Mouse (Mus musculus): Measurements from ENCODE around the gene Cyp2b10. TPM values are rescaled to one million over a fixed set of nuclear protein-coding genes. Genes with fewer than 3 reads are reported as not detected.
A peak's percentile ranks its signal among the peaks of the same experiment; 100 is the strongest.
"Not testable (repeated sequence)": the region's sequence is repeated elsewhere in the genome, so short reads cannot be mapped to it uniquely, and the experiment has no call there.

Gene Cyp2b10
- total and polyA plus RNA-seq, 2 experiments, result 78.3 to 95.3 TPM

DNA sequence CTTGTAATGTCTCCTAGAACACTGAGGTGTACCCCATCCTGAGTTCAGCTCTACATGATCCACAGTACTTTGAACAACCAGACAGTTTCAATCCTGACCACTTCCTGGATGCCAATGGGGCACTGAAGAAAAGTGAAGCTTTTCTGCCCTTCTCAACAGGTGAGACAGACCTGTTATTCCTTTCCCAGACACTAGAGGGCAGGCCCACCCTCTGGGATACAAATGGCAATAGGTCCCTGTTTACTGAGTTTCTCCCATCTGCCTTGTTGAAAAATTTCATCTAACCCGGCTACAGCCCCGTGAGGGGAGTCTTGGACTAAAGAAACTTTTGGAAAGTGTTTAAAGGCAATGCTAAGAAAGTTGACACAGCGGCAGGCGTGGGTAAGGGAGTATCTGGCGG, 19.9 kb downstream of the Cyp2b10 start:
- not testable (repeated sequence) for H3K36me3 ChIP-seq (ENCODE audit: control insufficient read depth, insufficient read depth, low read length); H3K27me3 ChIP-seq (ENCODE audit: control insufficient read depth, insufficient read depth, low read length); H3K4me3 ChIP-seq (ENCODE audit: insufficient read depth, low read depth, low read length); H3K9ac ChIP-seq (ENCODE audit: low read depth, low read length); H3K27ac ChIP-seq (replicated peaks; ENCODE audit: insufficient read depth, low read depth, low read length); H3K79me2 ChIP-seq (ENCODE audit: control insufficient read depth, insufficient read depth, low read length); DNase-seq (ENCODE audit: extremely low read depth, low read depth, low spot score); H3K4me1 ChIP-seq (ENCODE audit: control insufficient read depth, insufficient read depth, low read length)
- 51% methylated on average over 5 of the region's 5 CpGs for WGBS
- peak; percentile 31 for TF ChIP-seq CTCF (IDR thresholded peaks at IDR 0.05; ENCODE audit: low read depth, low read length)

DNA sequence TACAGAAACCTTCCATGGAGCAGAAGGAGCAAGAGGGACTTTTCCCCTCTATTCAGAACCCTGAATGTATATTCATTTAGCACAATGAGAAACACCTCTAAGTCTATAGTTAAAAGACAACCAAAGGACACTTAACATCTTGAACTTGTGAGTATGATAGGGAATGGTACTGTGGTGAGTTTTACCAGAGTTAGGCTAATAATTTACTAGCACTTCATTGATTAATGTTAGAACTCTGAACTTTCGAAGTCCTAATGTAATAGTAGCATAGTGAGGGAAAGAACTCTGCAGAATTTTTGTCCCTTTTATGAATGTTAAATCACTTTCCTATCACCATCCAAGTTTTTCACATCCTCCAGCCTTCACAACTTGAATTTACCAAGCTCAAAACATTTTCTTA, 22.0 kb downstream of the Cyp2b10 start:
- Histone ChIP-seq H3K36me3 (ENCODE audit: control insufficient read depth, insufficient read depth, low read length) (no peaks in the 10 kb centered on the region), H3K9ac (ENCODE audit: low read depth, low read length) (no peak overlapping the region), H3K4me3 (ENCODE audit: insufficient read depth, low read depth, low read length) (no peak overlapping the region), H3K27ac (replicated peaks; ENCODE audit: insufficient read depth, low read depth, low read length) (no peak overlapping the region), H3K4me1 (ENCODE audit: control insufficient read depth, insufficient read depth, low read length) (no peaks in the 10 kb centered on the region; the same call in 1 of the 2 replicates), H3K79me2 (ENCODE audit: control insufficient read depth, insufficient read depth, low read length) (no peaks in the 10 kb centered on the region), H3K27me3 (ENCODE audit: control insufficient read depth, insufficient read depth, low read length) (peaks cover 7% of the 10 kb centered on the region)
- peak; percentile 92 for DNase-seq (ENCODE audit: extremely low read depth, low read depth, low spot score)
- 20% methylated on average over 1 of the region's 1 CpGs for WGBS
- no peak for TF ChIP-seq CTCF (IDR thresholded peaks at IDR 0.05; ENCODE audit: low read depth, low read length)
- no peak for TF ChIP-seq POLR2A (IDR thresholded peaks at IDR 0.05; ENCODE audit: extremely low read depth, insufficient read depth, low read length)

DNA sequence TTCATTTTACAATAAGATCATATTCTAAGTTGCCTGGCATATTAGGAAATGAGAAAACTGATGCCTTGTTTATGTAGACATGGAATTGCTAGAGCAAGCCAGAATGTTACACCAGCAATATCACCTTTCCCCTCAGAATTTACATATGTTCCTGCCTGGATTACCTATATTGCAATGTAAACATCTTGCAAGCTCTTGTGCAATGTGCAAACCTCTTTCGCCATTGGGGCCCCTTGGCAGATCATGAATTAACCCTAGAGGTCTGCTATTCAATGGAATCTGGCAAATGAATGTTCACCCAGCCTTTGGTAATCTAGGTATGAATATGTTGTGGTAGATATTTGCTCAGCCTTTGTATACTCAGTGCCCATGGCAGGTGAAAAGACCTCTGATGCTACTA, 47.9 kb downstream of the Cyp2b10 start:
- Histone ChIP-seq H3K4me3 (ENCODE audit: insufficient read depth, low read depth, low read length) (no peak overlapping the region), H3K4me1 (ENCODE audit: control insufficient read depth, insufficient read depth, low read length) (no peaks in the 10 kb centered on the region), H3K79me2 (ENCODE audit: control insufficient read depth, insufficient read depth, low read length) (no peaks in the 10 kb centered on the region), H3K27ac (replicated peaks; ENCODE audit: insufficient read depth, low read depth, low read length) (no peak overlapping the region), H3K27me3 (ENCODE audit: control insufficient read depth, insufficient read depth, low read length) (peaks cover 4% of the 10 kb centered on the region; the same call in 1 of the 2 replicates), H3K36me3 (ENCODE audit: control insufficient read depth, insufficient read depth, low read length) (no peaks in the 10 kb centered on the region), H3K9ac (ENCODE audit: low read depth, low read length) (no peak overlapping the region)
- no peak for DNase-seq (ENCODE audit: extremely low read depth, low read depth, low spot score)
- TF ChIP-seq CTCF (IDR thresholded peaks at IDR 0.05; ENCODE audit: low read depth, low read length), result no peak
- no peak for TF ChIP-seq POLR2A (IDR thresholded peaks at IDR 0.05; ENCODE audit: extremely low read depth, insufficient read depth, low read length)
- 45% methylated on average over 1 of the region's 1 CpGs for WGBS

Other genes starting within 250 kb of the Cyp2b10 start
- 273 and 293 TPM in 2 replicates for gene Bckdha, start 238.6 kb upstream of the Cyp2b10 start, total RNA-seq (2014; rRNA removed)
- gene Bckdha, start 238.6 kb upstream of the Cyp2b10 start, polyA plus RNA-seq (2012; rRNA removed), result 521 and 573 TPM in 2 replicates
- gene Exosc5, start 238.5 kb upstream of the Cyp2b10 start, total RNA-seq (2014; rRNA removed), result 30.4 and 32.1 TPM in 2 replicates
- gene Exosc5, start 238.5 kb upstream of the Cyp2b10 start, polyA plus RNA-seq (2012; rRNA removed), result 70.3 and 75.1 TPM in 2 replicates
- gene Tmem91, start 222.5 kb upstream of the Cyp2b10 start, total RNA-seq (2014; rRNA removed), result not detected in 2 replicates
- not detected in 2 replicates for gene Tmem91, start 222.5 kb upstream of the Cyp2b10 start, polyA plus RNA-seq (2012; rRNA removed)
- gene B9d2, start 216.8 kb upstream of the Cyp2b10 start, total RNA-seq (2014; rRNA removed), result 4.2 and 6.8 TPM in 2 replicates
- gene B9d2, start 216.8 kb upstream of the Cyp2b10 start, polyA plus RNA-seq (2012; rRNA removed), result 21.0 and 22.5 TPM in 2 replicates
- 1.8 and 5.6 TPM in 2 replicates for gene Tgfb1, start 210.6 kb upstream of the Cyp2b10 start, total RNA-seq (2014; rRNA removed)
- 4.8 and 6.8 TPM in 2 replicates for gene Tgfb1, start 210.6 kb upstream of the Cyp2b10 start, polyA plus RNA-seq (2012; rRNA removed)
- 6.8 and 10.7 TPM in 2 replicates for gene Ccdc97, start 178.5 kb upstream of the Cyp2b10 start, total RNA-seq (2014; rRNA removed)
- 34.1 and 38.4 TPM in 2 replicates for gene Ccdc97, start 178.5 kb upstream of the Cyp2b10 start, polyA plus RNA-seq (2012; rRNA removed)
- gene Hnrnpul1, start 142.9 kb upstream of the Cyp2b10 start, total RNA-seq (2014; rRNA removed), result 30.0 and 32.7 TPM in 2 replicates
- 21.7 and 23.3 TPM in 2 replicates for gene Hnrnpul1, start 142.9 kb upstream of the Cyp2b10 start, polyA plus RNA-seq (2012; rRNA removed)
- gene Axl, start 108.9 kb upstream of the Cyp2b10 start, total RNA-seq (2014; rRNA removed), result 12.4 and 18.0 TPM in 2 replicates
- gene Axl, start 108.9 kb upstream of the Cyp2b10 start, polyA plus RNA-seq (2012; rRNA removed), result 6.3 and 11.4 TPM in 2 replicates
- gene Cyp2s1, start 80.7 kb upstream of the Cyp2b10 start, total RNA-seq (2014; rRNA removed), result 0.13 and 0.28 TPM in 2 replicates
- gene Cyp2s1, start 80.7 kb upstream of the Cyp2b10 start, polyA plus RNA-seq (2012; rRNA removed), result 0.37 and 0.41 TPM in 2 replicates
- 88.4 and 307 TPM in 2 replicates for gene Cyp2b13, start 163.9 kb downstream of the Cyp2b10 start, total RNA-seq (2014; rRNA removed)
- 102 and 105 TPM in 2 replicates for gene Cyp2b13, start 163.9 kb downstream of the Cyp2b10 start, polyA plus RNA-seq (2012; rRNA removed)

Measured in liver, adult 2 months (tissue).